Mouse (Mus musculus) heart, postnatal 0 days (tissue): ENCODE data around the gene Ubr7.

Experiments used
- CTCF ChIP-seq: IDR thresholded peaks from 2 replicates; pipeline ENCODE4 v1.5.1; 2016; ENCODE audit warnings: antibody characterized with exemption, control low read depth, low read depth
- EP300 ChIP-seq: IDR thresholded peaks from 2 replicates; pipeline ENCODE4 v1.6.1; 2016; ENCODE audit warnings: antibody characterized with exemption, low read depth

DNA sequence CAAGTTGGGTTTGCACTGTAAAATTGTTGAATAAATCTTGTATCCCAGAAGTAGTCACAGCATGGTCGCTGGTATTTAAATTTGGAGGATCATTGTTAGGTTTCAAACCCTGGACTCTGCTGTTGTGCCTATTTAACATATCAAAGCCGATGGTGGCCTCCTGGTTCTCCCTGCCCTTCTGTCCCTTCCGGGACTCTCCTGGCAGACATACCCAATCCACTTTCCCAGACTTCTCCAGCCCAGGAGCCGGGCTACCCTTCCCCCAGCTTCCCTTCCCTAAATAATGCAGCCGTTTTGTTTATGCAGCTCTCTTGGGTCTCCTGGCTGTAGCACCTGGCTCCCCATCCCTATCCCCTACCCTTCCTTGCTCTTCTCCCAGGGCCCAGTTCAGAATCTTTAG is 1.2 kb downstream of the Ubr7 start:
- TF ChIP-seq CTCF (no peak), EP300 (no peak)
